Mouse (Mus musculus) Muller cell, postnatal 12 days (primary cell): Measurements from ENCODE around the gene Upp2.

ENCODE experiments used
- DNase-seq: peaks from one replicate; pipeline ENCODE4 v3.0.0-alpha.2; 2015; ENCODE audit errors: inconsistent ontology term

The Upp2 gene

DNA sequence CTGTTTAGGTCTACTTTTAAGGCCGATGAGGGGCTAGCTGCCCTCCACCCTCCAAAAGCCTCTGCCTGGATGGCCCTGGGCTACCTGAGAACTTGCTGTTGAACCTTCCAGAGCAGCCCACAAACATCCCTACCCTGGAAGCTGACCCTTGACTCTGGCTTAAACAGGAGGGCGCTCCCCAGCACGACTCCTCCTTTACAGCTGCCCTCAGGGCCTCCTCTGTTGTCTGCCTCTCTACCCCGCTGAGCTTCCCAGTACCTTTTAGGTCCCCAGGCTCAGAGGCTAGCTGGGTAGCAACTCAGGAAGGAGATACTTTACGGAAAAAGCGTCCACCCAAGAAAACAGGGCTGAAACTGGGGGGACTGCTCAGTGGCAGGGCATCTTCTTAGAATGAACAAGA is 15.2 kb upstream of the Upp2 start:
- DNase-seq = no peak

DNA sequence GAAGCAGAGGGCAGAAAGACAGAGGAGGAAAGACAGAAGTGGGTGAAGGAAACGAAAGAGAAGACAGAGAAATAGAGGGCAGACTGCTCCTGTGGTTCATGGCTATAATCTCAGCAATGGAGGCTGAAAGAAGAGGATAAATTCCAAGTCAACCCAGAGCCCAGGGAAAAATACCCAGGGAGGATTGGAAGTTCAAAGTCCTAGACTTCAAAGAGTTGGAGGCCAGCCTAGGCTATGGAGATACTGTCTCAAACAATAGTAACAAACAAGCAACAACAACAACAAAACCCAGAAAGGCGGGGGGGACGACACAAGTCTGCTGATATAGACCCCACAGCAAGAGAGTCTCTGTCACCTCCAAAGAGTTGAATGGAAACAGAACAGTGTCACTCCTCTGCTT is 14.8 kb upstream of the Upp2 start:
- no peak for DNase-seq

DNA sequence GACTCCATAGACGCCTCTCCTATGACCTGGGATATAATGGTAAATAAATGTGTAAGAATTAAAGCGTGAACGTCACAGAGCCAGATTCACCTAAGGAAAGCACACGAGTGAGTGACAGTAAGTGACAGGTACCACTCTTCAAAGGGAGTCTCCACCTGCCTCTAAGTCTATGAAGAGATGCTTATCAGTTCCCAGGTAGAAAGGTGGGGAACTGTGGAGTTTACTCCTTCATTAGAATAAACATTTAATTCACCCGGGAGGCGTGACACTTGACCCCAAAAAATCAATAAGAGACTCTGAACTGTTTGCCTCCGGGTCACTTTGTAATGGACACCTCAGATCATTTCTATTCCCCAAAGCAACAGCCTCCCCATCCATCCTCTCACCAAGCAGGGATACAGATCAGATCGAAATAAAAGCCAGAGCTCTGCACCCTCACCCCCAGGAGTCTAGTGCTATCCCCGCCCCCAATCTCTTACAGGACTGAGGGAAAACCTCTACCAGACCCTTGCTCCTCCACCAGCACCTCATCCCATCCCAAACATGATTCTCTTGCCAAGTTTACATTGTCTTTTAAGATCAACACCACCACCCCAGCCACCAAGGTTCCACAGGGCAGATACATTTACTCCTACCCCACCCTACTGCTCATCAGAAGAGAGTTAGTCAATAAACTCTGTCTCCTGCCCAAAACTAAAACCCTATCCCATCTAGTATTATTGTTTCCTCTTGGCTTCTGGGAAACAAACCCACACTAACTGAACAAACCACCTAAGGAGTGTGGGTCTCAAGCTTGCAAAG is 9.9 kb upstream of the Upp2 start:
- no peak for DNase-seq

DNA sequence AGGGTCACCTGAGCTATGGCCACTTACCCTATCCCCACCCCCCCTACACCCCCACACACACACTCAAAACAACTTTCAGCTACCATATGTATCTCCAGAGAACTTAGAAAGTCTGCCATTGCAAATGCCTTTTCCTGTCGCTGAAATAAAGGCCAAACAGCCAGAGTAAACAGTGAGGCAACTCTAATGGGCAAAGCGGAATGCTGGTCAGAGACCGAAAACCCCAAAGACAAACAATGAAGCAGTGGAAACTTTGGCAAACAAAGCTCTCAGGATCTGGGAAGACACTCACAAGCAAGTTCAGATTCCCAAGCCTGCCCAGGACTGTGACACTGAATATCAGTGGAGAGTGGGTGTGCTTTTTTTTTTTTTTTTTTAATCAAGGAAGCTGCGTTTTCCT is 5.0 kb upstream of the Upp2 start:
- peak; percentile 62 for DNase-seq

DNA sequence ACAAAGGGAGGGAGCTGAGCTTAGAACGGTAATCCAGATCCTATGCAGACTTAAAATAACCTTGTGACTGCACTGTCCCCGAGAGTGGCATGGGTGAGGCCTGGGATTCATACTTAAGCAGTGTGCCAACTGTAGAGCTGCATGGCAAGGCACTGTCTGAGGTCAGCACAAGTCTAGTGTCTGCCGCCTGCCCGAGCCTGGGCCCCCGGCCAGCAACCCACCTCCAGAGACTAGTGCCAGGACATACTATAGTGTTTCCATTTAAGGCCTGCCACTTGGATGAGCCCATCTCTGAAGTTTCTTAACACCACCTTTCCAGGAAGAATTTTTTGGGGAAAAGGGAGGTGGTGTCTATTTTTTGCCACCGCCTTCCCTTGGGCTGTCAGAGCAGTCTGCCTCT is 1.8 kb upstream of the Upp2 start:
- peak; percentile 60 for DNase-seq

DNA sequence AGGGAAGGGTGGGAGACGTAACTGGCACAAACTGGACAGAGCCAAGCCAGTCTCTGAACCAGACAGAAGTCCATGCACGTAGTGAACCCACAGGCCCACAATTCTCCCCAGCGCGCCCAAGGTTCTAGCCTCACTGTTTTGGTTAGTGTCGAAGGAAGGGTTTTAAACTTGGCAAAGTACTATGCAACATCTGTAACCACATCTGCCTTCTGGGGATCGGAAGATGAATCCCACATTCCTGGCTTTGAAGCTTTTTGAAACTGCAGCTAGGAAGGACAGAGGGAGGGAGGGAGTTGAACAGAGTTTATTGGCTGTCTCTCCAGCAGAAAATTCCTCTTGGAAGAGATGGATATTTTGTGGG is 1.1 kb upstream of the Upp2 start:
- no peak for DNase-seq

DNA sequence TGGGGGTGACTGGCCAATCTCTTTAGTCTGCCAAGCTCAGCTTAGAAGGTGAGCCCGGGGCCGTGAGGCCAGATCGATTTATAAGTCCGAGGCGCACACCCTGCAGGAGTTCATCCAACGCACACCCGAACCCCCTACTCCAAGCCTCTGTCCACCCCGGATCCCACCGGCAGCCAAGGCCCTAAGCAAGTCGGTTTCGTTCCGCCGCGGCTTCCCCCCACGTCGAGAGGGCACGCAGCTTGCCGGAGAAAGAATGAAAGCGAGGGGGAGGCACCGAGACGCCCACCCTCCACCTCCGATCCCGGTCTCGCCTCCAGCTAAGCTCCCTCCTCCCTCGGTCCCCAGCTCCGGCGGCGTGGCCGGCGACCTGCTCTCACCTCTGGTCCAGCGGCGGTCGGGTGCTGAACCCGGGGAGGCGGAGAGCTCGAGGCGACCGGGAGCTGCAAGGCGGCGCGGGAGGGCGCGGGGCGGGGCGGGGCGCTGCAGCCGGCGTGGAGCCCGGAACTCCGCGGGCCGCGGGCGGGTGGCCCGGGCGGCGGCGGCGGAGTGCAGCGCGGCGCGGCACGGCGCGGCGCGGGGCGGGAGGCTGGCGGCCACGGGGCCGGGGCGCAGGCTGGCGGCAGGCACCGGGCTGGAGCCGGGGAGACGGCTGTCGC is 560 bp upstream of the Upp2 start:
- DNase-seq = peak; percentile 79

DNA sequence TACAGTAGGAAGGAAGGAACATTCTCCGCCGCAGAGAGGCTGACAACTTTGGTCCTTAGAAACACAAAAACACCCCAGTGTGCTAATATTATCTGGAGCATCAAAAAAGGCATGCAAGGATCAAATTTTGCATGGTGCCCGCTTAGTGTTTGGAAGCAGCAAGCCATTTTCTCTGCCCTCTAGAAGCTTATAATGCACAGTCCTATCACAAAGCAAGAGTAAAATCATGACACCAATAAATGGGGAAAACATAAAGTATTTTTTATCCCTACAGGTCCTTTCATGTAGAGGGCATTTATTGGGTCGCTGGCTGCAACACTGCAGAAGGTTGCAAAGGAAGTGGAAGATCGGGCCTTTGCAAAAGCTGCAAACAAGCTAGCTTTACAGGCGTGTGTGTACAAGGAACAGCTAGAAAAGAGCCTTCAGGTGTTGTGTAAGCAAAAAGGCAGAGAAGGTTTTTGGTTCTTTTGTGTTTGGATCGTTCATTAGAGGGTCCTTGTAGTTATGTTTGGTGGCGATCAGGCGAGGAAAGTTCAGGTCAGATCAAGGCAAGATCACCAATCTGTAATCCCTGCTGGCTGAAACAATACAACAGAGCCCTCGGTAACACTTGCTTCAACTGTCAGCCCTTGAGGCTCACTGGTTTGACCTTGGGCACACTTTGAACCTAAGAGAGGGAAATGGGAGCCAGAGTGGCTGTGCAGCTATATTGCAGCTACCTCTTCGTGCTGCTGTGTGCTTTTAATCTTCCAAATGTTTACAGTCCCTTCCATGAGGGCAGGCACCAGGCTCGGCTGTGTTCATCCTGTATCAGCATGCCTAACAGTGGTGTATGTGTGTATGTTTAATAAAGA is 995 bp downstream of the Upp2 start:
- DNase-seq = peak; percentile 29

DNA sequence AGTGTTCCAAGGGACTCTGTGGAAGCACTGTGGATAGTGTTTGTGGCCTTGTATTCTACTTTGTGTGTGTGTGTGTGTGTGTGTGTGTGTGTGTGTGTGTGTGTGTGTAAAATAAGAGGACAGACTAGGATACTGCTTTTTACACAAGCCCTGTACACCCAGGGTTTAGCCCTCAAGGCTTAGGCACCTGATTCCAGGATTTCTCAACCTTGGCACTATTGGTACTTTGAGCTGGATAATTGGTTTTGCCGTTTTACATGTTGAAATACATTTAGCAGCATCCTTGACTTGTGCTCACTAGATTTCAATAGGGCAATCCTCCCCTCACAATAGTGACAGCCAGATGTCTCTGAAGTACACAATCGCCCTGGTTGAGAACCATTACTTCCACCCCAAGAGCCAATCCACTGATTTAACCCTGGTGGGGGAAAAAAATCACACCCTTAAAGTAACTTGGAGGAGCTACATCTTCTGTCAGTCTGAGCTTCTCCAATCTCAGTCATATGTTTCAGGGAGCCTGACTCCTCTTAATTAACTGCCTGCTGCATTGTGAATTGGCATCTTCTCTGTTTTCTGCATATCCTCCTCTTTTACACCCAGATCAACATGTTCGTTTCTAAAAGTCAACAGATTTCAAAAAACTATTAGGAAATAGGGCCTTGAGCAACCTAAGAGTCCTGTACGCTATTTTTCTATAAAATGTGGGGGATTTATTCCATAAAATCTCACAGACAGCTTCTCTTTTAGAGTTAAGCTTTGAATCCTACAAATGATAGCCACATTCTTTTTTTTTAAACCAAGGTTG is 1.9 kb downstream of the Upp2 start:
- no peak for DNase-seq

DNA sequence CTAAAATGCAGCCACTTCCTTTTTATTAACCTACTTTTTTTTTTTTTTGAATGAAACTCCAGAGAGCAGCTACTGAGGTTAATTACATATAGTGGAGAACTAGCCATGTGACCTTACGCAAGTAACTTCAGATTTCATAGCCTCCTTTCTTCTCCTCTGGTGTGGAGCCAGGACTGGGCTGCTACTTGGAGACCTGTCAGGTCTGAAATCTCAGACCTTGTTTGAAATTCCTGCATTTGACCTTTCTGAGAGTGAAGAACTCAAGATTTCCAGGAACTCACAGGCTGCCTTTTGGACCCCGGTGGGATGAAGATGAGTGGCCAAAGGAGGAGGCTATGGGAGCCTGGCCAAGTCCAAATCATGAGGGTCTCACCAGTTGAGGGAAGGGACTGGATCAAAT is 7.1 kb downstream of the Upp2 start:
- DNase-seq = no peak

DNA sequence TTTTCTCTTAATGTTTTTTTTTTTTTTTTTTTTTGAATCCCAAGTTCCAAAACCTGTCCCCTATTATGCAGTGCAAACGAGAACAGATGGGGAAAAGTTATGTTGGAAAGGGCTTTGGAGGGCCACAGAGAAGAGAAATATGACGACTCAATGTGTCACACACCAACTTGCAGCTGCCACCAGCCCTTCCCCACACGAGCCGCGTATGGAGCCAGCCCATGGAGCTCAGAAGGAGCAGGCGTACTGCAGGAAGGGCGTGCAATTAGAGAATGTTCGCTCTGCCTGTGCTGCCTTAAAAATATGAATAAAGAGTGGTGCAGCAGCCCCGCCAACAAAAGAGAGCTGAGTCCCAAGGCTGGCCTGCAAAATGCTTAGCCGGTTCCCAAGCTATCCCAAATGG is 19.2 kb downstream of the Upp2 start:
- no peak for DNase-seq

DNA sequence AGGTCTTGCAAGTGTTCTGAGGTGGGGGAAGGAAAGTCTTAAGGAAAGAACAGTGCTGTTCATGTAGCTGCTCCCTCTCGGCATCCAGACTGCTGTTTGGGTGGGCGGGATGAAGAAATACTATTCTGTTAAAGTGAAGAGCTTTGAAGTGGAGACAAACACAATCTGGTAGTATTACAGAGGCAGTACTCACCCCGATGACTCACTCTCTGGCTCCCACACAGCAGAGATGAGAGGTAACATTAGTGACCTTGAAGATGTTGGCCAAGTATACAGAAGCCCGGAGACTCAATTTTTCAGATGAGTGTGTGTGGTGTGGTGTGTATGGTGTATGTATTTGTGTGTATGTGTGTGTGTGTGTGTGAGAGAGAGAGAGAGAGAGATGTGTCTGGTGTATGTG is 22.5 kb downstream of the Upp2 start:
- DNase-seq = peak; percentile 67

DNA sequence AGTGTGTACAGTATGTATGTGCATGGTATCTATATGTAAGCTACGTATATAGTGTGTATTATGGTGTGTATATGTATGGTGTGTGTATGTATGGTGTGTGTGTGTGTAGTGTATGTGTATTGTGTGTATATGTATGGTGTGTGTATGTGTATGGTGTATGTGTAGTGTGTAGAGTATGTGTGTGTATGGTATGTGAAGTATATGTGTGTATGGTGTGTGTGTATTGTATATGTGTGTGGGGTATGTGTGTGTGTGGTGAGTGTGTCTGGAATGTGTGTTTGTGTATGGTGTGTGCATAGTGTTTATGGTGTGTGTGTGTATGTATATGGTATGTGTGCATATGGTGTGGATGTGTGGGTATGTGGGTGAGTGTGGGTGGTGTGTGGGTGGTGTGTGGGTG is 23.0 kb downstream of the Upp2 start:
- DNase-seq = no peak

DNA sequence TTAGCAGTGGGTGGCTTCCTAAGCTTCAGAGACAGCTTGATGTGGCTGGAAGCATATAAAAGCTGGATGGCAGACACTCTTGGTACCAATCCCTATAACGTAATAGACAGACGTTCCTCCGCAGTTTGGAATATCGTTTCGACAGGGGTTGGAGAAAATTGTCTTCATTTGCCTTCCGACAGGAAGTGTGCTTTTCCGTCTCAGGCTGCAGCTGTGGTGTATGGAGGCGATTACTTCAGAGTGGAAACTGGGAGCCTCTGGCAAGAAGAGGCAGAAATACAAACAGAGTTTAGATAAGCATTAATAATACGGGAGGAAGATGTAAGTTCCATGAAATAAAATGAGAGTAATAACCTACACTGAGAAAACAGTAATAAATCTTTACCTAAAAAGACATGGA is 28.3 kb downstream of the Upp2 start:
- DNase-seq = no peak

DNA sequence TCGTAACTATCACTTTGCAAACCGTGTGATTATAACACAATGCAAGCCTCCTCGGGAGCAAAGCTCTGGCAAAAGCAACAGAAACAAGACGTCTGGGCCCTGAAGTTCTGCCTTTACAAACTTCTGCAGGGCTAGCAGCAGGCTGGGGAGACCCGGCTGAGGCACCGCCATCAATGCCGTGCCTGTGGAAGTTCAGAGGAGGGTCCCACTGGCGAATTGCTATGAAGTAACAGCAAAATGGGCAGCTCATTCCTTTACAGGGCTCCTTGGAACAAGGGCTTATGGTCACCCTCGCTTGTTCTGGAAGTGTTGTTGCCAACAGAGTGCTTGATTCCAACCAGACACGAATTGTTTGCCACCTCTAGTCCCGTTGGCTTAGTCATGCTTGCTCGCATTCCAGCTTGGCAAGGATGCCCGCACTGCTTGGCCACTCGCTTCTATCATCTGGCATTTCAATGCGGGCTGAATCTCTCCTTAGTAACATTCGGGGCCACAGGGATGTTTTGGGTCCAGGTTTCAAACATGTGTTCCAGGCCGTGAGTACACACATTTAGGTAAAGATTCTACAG is 29.8 kb downstream of the Upp2 start:
- DNase-seq = peak; percentile 71

DNA sequence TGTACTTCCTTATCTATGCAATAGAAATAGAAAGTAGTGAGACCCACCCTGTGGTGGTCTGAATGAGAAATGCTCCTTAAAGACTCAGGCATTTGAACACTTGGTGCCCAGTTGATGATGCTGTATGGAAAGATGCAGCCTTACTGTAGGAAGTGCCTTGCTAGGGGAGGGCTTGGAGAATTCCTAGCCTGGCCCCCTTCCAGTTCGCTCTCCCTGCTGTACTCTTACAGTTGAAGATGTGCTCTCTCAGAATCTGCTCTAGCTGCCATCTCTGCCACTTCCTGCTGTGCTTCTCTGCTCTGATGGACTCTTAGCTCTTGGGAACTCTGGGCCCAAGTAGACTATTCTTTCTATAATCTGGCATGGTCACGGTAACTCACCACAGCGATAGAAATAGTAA is 30.5 kb downstream of the Upp2 start:
- no peak for DNase-seq

DNA sequence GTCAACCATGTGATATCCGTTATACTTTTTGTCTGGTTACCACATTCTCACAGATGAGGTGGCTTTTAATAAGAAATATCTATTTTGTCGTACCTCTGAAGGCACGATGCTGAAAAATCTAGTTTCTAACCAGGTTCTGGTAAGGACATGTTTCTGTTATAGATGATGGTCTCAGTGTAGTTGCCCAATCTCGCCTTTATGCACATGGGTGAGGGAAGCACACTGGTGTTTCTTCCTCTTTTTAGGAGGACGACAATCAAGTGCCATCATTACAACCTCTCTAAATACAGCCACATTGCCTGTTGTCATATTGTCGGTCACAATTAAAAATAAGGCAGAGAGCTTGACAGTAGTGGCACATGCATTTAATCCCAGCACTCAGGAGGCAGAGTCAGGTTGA is 32.5 kb downstream of the Upp2 start:
- no peak for DNase-seq

DNA sequence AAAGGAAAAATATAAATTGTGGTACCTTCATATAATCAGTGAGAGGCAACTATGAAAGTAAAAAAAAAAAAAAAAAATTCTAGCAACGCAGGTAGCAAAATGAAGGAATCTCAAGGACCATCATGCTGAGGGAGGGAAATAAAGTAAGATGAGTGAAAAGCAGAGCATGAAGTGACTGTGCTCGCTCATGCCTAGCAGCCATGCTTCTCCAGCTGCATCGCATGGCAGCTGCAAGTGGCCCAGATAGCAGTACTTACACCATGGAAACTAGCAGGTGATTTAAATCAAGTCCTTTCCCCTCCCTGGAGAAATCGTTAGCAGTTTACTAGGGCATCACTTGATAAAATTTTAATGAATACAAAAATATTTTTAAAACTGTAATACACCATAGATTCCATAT is 34.3 kb downstream of the Upp2 start:
- no peak for DNase-seq

DNA sequence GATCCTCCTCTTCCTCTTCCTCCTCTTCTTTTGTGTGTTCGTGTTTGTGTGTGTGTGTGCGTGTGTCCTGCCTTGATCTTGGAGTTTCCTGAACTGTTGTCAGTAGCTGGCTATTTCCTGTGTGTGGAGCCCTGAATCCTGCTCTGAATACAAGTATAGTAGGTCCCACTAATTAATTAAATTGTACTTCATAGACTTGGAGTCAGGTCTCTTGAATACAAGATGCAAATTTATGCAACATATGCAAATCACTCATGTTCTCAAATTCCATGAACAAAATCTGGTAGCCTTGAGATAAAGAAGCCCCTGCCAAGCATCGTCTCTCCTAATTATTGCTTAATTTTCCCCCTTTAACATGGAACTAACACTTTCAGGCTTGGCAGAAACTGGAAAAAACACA is 36.3 kb downstream of the Upp2 start:
- no peak for DNase-seq

DNA sequence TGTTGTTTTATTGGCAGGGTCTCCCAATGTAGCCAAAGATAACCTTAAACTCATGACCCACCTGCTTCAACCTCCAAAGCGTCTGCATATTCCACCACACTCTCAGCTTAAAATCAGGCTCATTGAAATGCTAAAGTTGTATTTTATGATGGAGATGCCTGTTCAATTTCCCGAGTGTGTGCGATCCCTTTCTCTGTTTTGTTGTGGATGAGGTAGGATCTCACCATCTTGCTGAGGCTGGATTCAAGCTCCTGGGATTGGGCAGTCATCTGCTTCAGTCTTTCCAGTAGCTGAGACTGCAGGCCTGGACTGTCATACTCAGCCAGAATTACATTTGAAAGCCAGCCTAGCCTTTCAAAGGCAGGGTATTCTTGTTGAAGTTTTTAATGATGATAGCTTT is 37.7 kb downstream of the Upp2 start:
- no peak for DNase-seq

DNA sequence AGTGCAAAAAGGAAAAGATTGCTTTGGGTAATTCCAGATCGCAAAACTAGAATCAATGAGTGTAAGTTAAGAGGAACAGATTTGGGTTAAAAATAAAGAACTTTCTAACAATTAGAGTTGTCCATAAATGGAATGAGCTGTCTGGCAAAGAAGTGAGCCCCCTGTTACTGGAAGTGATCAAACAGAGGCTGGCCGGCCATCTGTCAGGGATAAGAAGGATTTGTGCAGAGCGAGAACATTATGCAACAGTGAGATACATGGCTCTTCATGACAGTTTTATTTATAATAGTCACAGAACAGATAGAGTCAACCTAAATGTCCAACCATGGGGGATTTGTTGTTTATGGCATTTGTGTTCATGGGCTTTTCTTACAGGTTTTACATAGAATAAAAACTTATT is 46.6 kb downstream of the Upp2 start:
- no peak for DNase-seq

DNA sequence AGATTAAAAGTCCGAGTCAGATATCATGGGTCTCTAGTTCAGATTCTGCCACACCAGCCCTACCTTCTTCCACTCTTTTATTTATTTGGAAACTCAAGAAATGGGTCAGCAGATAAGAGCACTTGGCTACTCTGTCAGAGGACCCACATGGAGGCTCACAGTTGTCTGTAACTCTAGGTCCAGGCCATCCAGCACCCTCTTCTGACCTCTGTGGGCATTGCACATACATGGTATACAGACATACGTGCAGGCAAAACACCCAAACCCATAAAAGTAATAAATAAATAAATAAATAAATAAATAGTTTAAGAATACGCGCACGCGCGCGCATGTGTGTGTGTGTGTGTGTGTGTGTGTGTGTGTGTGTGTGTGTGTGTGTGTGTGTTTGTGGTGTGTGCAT is 47.8 kb downstream of the Upp2 start:
- no peak for DNase-seq
